Mouse (Mus musculus): Measurements from ENCODE around the gene Csrnp2. TPM values are rescaled to one million over a fixed set of nuclear protein-coding genes. Genes with fewer than 3 reads are reported as not detected.

Gene Csrnp2
- total and polyA plus RNA-seq, 3 experiments, result 4.2 to 5.8 TPM; not detected in 1

- no peak overlapping the region for H3K4me3 ChIP-seq (ENCODE audit: control insufficient read depth in 1 of 2, insufficient read depth in 1 of 2, low read depth in 2 of 2, low read length in 2 of 2)
- TF ChIP-seq SMC3 (IDR thresholded peaks at IDR 0.05; ENCODE audit: low read depth, low read length) (no peak), MAFK (IDR thresholded peaks at IDR 0.05; ENCODE audit: borderline replicate concordance, low read depth, low read length) (no peak), MYC (IDR thresholded peaks at IDR 0.05; ENCODE audit: low read depth, low read length) (no peak), MAZ (IDR thresholded peaks at IDR 0.05; ENCODE audit: low read depth, low read length) (no peak), EP300 (IDR thresholded peaks at IDR 0.05; ENCODE audit: low read depth in 1 of 2, low read length in 2 of 2) (no peak), POLR2AphosphoS5 (IDR thresholded peaks at IDR 0.05; ENCODE audit: borderline replicate concordance, low read depth, low read length) (no peak), NELFE (IDR thresholded peaks at IDR 0.05; ENCODE audit: low read depth, low read length) (no peak), CTCF (IDR thresholded peaks at IDR 0.05 in 2 of 3, conservative IDR thresholded peaks at IDR 0.05 in 1 of 3; ENCODE audit: control insufficient read depth in 1 of 3, insufficient read depth in 1 of 3, low read depth in 2 of 3, low read length in 3 of 3, poor library complexity in 1 of 3, severe bottlenecking in 1 of 3) (no peak), ETS1 (IDR thresholded peaks at IDR 0.05; ENCODE audit: low read depth, low read length) (no peak), GATA1 (IDR thresholded peaks at IDR 0.05; ENCODE audit: low read depth, low read length) (no peak), MXI1 (IDR thresholded peaks at IDR 0.05; ENCODE audit: low read depth, low read length) (no peak), TAL1 (IDR thresholded peaks at IDR 0.05; ENCODE audit: low read length) (no peak), E2F4 (IDR thresholded peaks at IDR 0.05; ENCODE audit: borderline replicate concordance, low read depth, low read length) (no peak), KAT2A (conservative IDR thresholded peaks at IDR 0.05; ENCODE audit: low read depth, low read length) (no peak), ZKSCAN1 (IDR thresholded peaks at IDR 0.05; ENCODE audit: low read depth, low read length) (no peak), ZNF384 (IDR thresholded peaks at IDR 0.05; ENCODE audit: low read depth, low read length) (no peak), ELF1 (IDR thresholded peaks at IDR 0.05; ENCODE audit: low read depth, low read length) (no peak), UBTF (IDR thresholded peaks at IDR 0.05; ENCODE audit: borderline replicate concordance, insufficient read depth, low read depth, low read length) (no peak), HCFC1 (IDR thresholded peaks at IDR 0.05; ENCODE audit: low read depth, low read length) (no peak), POLR2AphosphoS2 (IDR thresholded peaks at IDR 0.05; ENCODE audit: low read length) (no peak)
- H3K36me3 ChIP-seq (ENCODE audit: control insufficient read depth in 1 of 2, insufficient read depth in 2 of 2, low read length in 2 of 2), result peaks cover 6 to 22% of the 10 kb centered on the region in 2 experiments
- no peaks in the 10 kb centered on the region for H3K79me2 ChIP-seq (ENCODE audit: control insufficient read depth, insufficient read depth, low read length, poor library complexity)
- no peaks in the 10 kb centered on the region for H3K9me3 ChIP-seq (replicated peaks; ENCODE audit: insufficient read depth, low read length)
- no peak for DNase-seq (ENCODE audit: low read depth, low spot score)
- H3K4me1 ChIP-seq (ENCODE audit: control insufficient read depth in 1 of 2, insufficient read depth in 2 of 2, low read length in 2 of 2), result peaks cover 15 to 22% of the 10 kb centered on the region in 2 experiments
- H3K9ac ChIP-seq (ENCODE audit: control insufficient read depth, low read depth, low read length, poor library complexity, severe bottlenecking), result no peak overlapping the region
- H3K27ac ChIP-seq (ENCODE audit: control insufficient read depth, low read depth, low read length), result no peak overlapping the region
- no peaks in the 10 kb centered on the region for H3K27me3 ChIP-seq (ENCODE audit: control insufficient read depth in 1 of 2, insufficient read depth in 2 of 2, low read length in 2 of 2)
Observed at GRCm38 (mm10) chr15:100525405-100525804, 30.1 kb upstream of the Csrnp2 start.

DNA sequence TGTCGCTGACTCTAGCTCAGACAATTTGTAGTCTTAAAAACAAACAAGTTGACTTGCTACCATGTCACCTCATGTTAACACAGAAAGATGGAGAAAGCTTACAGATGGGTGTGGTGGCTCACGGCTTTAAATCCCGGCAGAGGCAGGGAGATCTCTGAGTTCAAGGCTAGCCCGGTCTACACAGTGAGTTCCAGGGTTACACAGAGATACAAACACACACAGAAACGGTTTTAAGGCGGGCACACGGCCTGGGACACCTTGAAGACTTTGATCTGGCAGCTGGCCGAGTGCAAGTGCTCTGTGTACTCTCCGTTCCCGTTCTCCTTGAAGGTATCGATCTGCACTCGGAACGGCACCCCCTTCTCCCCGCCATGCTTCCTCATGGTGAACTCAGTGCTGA is 25.0 kb upstream of the Csrnp2 start:
- peaks cover 0 to 23% of the 10 kb centered on the region in 2 experiments; a peak in 2 of 4 replicates for H3K36me3 ChIP-seq (ENCODE audit: control insufficient read depth in 1 of 2, insufficient read depth in 2 of 2, low read length in 2 of 2)
- no peaks in the 10 kb centered on the region for H3K79me2 ChIP-seq (ENCODE audit: control insufficient read depth, insufficient read depth, low read length, poor library complexity)
- no peak for DNase-seq (ENCODE audit: low read depth, low spot score)
- no peak overlapping the region for H3K9ac ChIP-seq (ENCODE audit: control insufficient read depth, low read depth, low read length, poor library complexity, severe bottlenecking)
- 0 out of 4 replicates have a peak, but pooled peaks cover 0 to 2% of the 10 kb centered on the region in 2 experiments for H3K4me1 ChIP-seq (ENCODE audit: control insufficient read depth in 1 of 2, insufficient read depth in 2 of 2, low read length in 2 of 2)
- TF ChIP-seq MYC (IDR thresholded peaks at IDR 0.05; ENCODE audit: low read depth, low read length) (no peak), TCF12 (IDR thresholded peaks at IDR 0.05; ENCODE audit: low read depth, low read length) (no peak), USF1 (IDR thresholded peaks at IDR 0.05; ENCODE audit: low read depth, low read length) (no peak), MAX (IDR thresholded peaks at IDR 0.05; ENCODE audit: low read length) (no peak), HCFC1 (IDR thresholded peaks at IDR 0.05; ENCODE audit: low read depth, low read length) (no peak), BHLHE40 (IDR thresholded peaks at IDR 0.05; ENCODE audit: borderline replicate concordance, low read depth, low read length) (no peak)
- no peak overlapping the region for H3K27ac ChIP-seq (ENCODE audit: control insufficient read depth, low read depth, low read length)
- H3K27me3 ChIP-seq (ENCODE audit: control insufficient read depth in 1 of 2, insufficient read depth in 2 of 2, low read length in 2 of 2), result no peaks in the 10 kb centered on the region
- H3K9me3 ChIP-seq (replicated peaks; ENCODE audit: insufficient read depth, low read length), result no peaks in the 10 kb centered on the region
- no peak overlapping the region for H3K4me3 ChIP-seq (ENCODE audit: control insufficient read depth in 1 of 2, insufficient read depth in 1 of 2, low read depth in 2 of 2, low read length in 2 of 2)
